Mouse (Mus musculus): Measurements from ENCODE around the gene Dapl1. TPM values are rescaled to one million over a fixed set of nuclear protein-coding genes. Genes with fewer than 3 reads are reported as not detected.

The Dapl1 gene
- polyA plus RNA-seq, 1 experiment from 2014 or later, result 5.4 TPM

DNA sequence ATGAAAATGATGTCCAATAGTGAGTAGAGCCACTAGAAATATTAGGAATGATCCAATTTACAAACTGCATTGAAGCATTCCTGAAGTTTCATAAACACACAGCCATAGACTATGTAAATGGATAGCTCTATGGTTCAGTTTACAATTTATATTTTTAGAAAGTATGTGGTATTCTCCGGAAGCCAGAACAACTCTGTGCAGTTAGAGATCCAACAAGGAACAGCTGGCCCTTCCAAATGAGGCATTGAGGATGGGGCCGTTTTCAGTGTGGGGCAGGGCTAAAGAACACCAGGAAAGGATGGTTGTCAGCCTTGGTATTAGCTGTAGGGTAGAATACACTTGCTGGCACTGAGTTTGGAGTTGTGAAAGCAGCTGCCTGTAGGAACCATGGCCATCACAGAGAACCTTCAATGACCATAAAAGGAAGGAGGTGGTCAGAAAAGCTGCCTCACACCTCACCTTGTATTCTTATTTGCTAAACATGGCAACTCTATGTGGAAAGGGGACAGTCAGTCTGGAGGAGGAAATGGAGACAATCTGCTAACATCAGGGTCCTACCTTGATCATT, 70.0 kb downstream of the Dapl1 start:
- WGBS, result 48% methylated on average over 2 of the region's 2 CpGs
- no peaks in the 10 kb centered on the region for H3K36me3 ChIP-seq (ENCODE audit: control insufficient read depth, insufficient read depth, low read length)
- H3K27ac ChIP-seq (ENCODE audit: low read length), result peak overlapping the region; percentile 31; the same call in 1 of the 2 replicates
- H3K4me3 ChIP-seq (ENCODE audit: low read length), result no peak overlapping the region
- no peaks in the 10 kb centered on the region for H3K27me3 ChIP-seq (ENCODE audit: control insufficient read depth, insufficient read depth, low read depth, low read length)
- no peak overlapping the region for H3K9ac ChIP-seq (ENCODE audit: low read length)
- ATAC-seq (ENCODE audit: low read depth), result peak; percentile 80
- H3K4me2 ChIP-seq (ENCODE audit: low read depth, low read length), result no peak overlapping the region
- H3K9me3 ChIP-seq (ENCODE audit: control insufficient read depth, low read length), result no peaks in the 10 kb centered on the region
- H3K4me1 ChIP-seq (replicated peaks; ENCODE audit: control insufficient read depth, insufficient read depth, low read length), result no peaks in the 10 kb centered on the region

Other genes starting within 250 kb of the Dapl1 start
- gene Tanc1, start 127.4 kb downstream of the Dapl1 start, polyA plus RNA-seq (2015; fragmentation: Nextera tagmentation; extraction: Ambion mirVana), result 33.2 and 35.2 TPM in 2 replicates

All from lung, embryonic 16.5 days (tissue).